Mouse (Mus musculus) olfactory bulb, adult 2 months (tissue): ENCODE data around the gene Yes1.

Source experiments
- CTCF ChIP-seq: fragments of 200-500 bp; IDR thresholded peaks from 2 replicates; pipeline ENCODE4 v1.5.1; 2012; ENCODE audit warnings: low read depth, mild to moderate bottlenecking, low read length, moderate library complexity; ENCODE audit not compliant: insufficient read depth
- POLR2A ChIP-seq: fragments of 200-500 bp; IDR thresholded peaks from 2 replicates; pipeline ENCODE4 v1.6.1; 2012; ENCODE audit warnings: mild to moderate bottlenecking, low read depth, low read length, moderate library complexity; ENCODE audit not compliant: insufficient read depth

- no peak for TF ChIP-seq POLR2A
- TF ChIP-seq CTCF: peak; percentile 49; the same call in 1 of the 2 replicates
These were observed 22.8 kb upstream of the Yes1 start for GRCm38 (mm10) chr5:32588136-32588535.
